Mouse (Mus musculus) heart, embryonic 14.5 days (tissue): ENCODE results near the gene Cd302. TPM values are rescaled to one million over a fixed set of nuclear protein-coding genes. Genes with fewer than 3 reads are reported as not detected.

Experiments used
- ATAC-seq: fragments of 200-750 bp; cut with Nextera tagmentation; 2 replicates; pipeline ENCODE4 v1.8.0; 2017; ENCODE audit warnings: low read depth, moderate TSS enrichment; ENCODE audit not compliant: insufficient number of reproducible peaks, insufficient read depth, low FRiP score
- H3K27ac ChIP-seq, 2 experiments: fragments of 200-500 bp in 1 of 2; fragments of 300-500 bp in 1 of 2; sonication (generic) in 1 of 2; replicated peaks in 1 of 2; 2 replicates each; pipeline ENCODE4 v1.5.1; 2012 to 2014; ENCODE audit warnings: low read depth in 2 of 2, low read length in 2 of 2, control low read depth in 1 of 2, mild to moderate bottlenecking in 1 of 2, mixed read lengths in 1 of 2; ENCODE audit not compliant: control insufficient read depth in 1 of 2, insufficient read depth in 1 of 2
- H3K27me3 ChIP-seq: fragments of 300-500 bp; sonication (generic); 2 replicates; pipeline ENCODE4 v1.6.1; 2014; ENCODE audit warnings: mild to moderate bottlenecking, low read length, control low read depth; ENCODE audit not compliant: control insufficient read depth, insufficient read depth
- H3K36me3 ChIP-seq: fragments of 300-500 bp; sonication (generic); 2 replicates; pipeline ENCODE4 v1.6.1; 2014; ENCODE audit warnings: mild to moderate bottlenecking, control low read depth, low read length, mixed read lengths; ENCODE audit not compliant: control insufficient read depth, insufficient read depth
- H3K4me1 ChIP-seq, 2 experiments: fragments of 200-500 bp in 1 of 2; fragments of 300-500 bp in 1 of 2; sonication (generic) in 1 of 2; 2 replicates each; pipeline ENCODE4 v1.6.1; 2012 to 2014; ENCODE audit warnings: low read length in 2 of 2, control low read depth in 1 of 2, mixed read lengths in 1 of 2; ENCODE audit not compliant: control insufficient read depth in 2 of 2, insufficient read depth in 2 of 2
- H3K4me2 ChIP-seq: fragments of 300-500 bp; sonication (generic); 2 replicates; pipeline ENCODE4 v1.6.1; 2014; ENCODE audit warnings: mild to moderate bottlenecking, low read length
- H3K4me3 ChIP-seq, 2 experiments: fragments of 200-500 bp in 1 of 2; fragments of 300-500 bp in 1 of 2; sonication (generic) in 1 of 2; 2 replicates each; pipeline ENCODE4 v1.5.1; 2012 to 2014; ENCODE audit warnings: low read length in 2 of 2, mild to moderate bottlenecking in 2 of 2, control low read depth in 1 of 2, low read depth in 1 of 2, moderate library complexity in 1 of 2; ENCODE audit not compliant: control insufficient read depth in 1 of 2, insufficient read depth in 1 of 2
- H3K9ac ChIP-seq: fragments of 300-500 bp; sonication (generic); 2 replicates; pipeline ENCODE4 v1.6.1; 2014; ENCODE audit warnings: mild to moderate bottlenecking, low read length
- H3K9me3 ChIP-seq: fragments of 300-500 bp; sonication (generic); 2 replicates; pipeline ENCODE4 v1.6.1; 2016; ENCODE audit warnings: low read length, control low read depth; ENCODE audit not compliant: control insufficient read depth
- WGBS: fragments of 180-500 bp; shearing (Covaris S2); extraction: QIAGEN DNeasy Blood & Tissue Kit; methylation state at CpG from one replicate; pipeline ENCODE4 v1.1.7; 2014; 5-methylcytosine and 5-hydroxymethylcytosine counted together
- polyA plus RNA-seq: library from polyadenylated mRNA; unstranded; fragments of >200 nt; fragmentation: Nextera tagmentation; extraction: Ambion mirVana; gene quantifications from 2 replicates; pipeline ENCODE4 v1.2.1, GENCODE M21; 2014

The Cd302 gene
- polyA plus RNA-seq, 1 experiment from 2014 or later, result 25.5 TPM

GRCm38 (mm10) chr2:60221236-60221635, 63.1 kb downstream of the Cd302 start:
- 36% methylated on average over 6 of the region's 6 CpGs for WGBS

GRCm38 (mm10) chr2:60217620-60218019, 66.7 kb downstream of the Cd302 start:
- WGBS, result 59% methylated on average over 6 of the region's 6 CpGs
- no peak overlapping the region for H3K9ac ChIP-seq
- ATAC-seq, result no peak
- H3K36me3 ChIP-seq, result peaks cover 33% of the 10 kb centered on the region
- no peak overlapping the region for H3K4me2 ChIP-seq
- H3K27me3 ChIP-seq, result no peaks in the 10 kb centered on the region
- no peak overlapping the region for H3K27ac ChIP-seq
- H3K9me3 ChIP-seq, result no peaks in the 10 kb centered on the region
- peaks cover 2 to 56% of the 10 kb centered on the region in 2 experiments for H3K4me1 ChIP-seq
- H3K4me3 ChIP-seq, result no peak overlapping the region

More at GRCm38 (mm10) chr2:60221236-60221635, 63.1 kb downstream of the Cd302 start:
- H3K4me1 ChIP-seq, result peaks cover 2 to 43% of the 10 kb centered on the region in 2 experiments
- peak overlapping the region in 1 of 2 experiments; percentile 3; a peak in 1 of 4 replicates for H3K27ac ChIP-seq
- no peak overlapping the region for H3K4me3 ChIP-seq
- peaks cover 8% of the 10 kb centered on the region; the same call in 1 of the 2 replicates for H3K36me3 ChIP-seq
- no peak overlapping the region for H3K9ac ChIP-seq
- no peaks in the 10 kb centered on the region for H3K27me3 ChIP-seq
- no peaks in the 10 kb centered on the region for H3K9me3 ChIP-seq
- H3K4me2 ChIP-seq, result peak overlapping the region; percentile 18; the same call in 1 of the 2 replicates
- ATAC-seq, result no peak

- Histone ChIP-seq H3K9me3 (no peaks in the 10 kb centered on the region), H3K27ac (no peak overlapping the region), H3K4me2 (no peak overlapping the region), H3K4me1 (peaks cover 5 to 64% of the 10 kb centered on the region in 2 experiments), H3K27me3 (no peaks in the 10 kb centered on the region), H3K4me3 (no peak overlapping the region), H3K36me3 (peaks cover 34% of the 10 kb centered on the region), H3K9ac (no peak overlapping the region)
- 75% methylated on average over 4 of the region's 4 CpGs for WGBS
- no peak for ATAC-seq
Observed at GRCm38 (mm10) chr2:60216547-60217153, 67.6 kb downstream of the Cd302 start.

DNA sequence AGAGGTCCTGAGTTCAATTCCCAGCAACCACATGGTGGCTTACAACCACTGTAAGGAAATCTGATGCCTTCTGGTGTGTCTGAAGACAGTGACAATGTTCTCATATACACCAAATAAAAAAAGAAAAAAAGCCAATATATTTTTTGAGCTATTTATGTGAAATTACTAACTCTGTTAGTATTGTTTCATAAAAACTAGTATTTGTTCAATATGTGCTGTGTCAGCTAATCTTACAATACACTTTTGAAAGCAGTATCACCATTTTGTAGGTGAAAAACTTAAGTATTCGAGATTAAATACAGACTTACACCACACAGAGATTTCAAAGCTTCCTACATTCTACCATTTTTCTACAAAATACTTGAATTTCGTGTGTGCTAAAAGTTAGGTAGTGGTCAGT, 69.6 kb downstream of the Cd302 start:
- Histone ChIP-seq H3K4me2 (no peak overlapping the region), H3K9ac (no peak overlapping the region), H3K36me3 (peaks cover 35% of the 10 kb centered on the region), H3K4me1 (peaks cover 5 to 61% of the 10 kb centered on the region in 2 experiments), H3K9me3 (no peaks in the 10 kb centered on the region), H3K27me3 (no peaks in the 10 kb centered on the region), H3K4me3 (no peak overlapping the region), H3K27ac (no peak overlapping the region)
- no peak for ATAC-seq
- 94% methylated on average over 2 of the region's 2 CpGs for WGBS

GRCm38 (mm10) chr2:60212488-60212887, 71.8 kb downstream of the Cd302 start:
- 0 out of 2 replicates have a peak overlapping the region, but pooled peaks have one; percentile 4 for H3K4me2 ChIP-seq
- H3K27ac ChIP-seq, result no peak overlapping the region
- no peak overlapping the region for H3K9ac ChIP-seq
- H3K4me1 ChIP-seq, result peaks cover 8 to 55% of the 10 kb centered on the region in 2 experiments
- ATAC-seq, result no peak
- H3K4me3 ChIP-seq, result no peak overlapping the region
- no peaks in the 10 kb centered on the region for H3K27me3 ChIP-seq
- H3K9me3 ChIP-seq, result no peaks in the 10 kb centered on the region
- H3K36me3 ChIP-seq, result peaks cover 35% of the 10 kb centered on the region

DNA sequence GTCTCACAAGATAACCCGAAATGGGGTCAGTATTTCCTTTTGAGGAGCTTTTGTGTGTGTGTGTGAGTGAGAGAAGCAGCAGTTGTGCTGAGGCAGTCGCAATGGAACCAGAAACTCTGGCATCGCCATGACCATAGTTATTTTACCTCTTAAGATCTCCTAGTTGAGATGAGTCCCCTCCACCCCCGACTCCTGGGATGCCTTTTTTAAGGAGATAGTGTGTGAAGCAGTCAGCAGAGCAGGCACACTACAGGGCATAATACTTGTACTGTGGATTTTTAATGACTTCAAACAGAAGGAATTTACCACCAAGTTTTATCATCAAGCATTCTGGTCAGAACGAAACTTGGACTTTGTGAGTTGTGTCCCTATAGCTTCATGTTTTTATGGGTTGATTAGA, 73.5 kb downstream of the Cd302 start:
- ATAC-seq, result no peak
- Histone ChIP-seq H3K4me1 (peaks cover 8 to 40% of the 10 kb centered on the region in 2 experiments), H3K36me3 (peaks cover 37% of the 10 kb centered on the region), H3K4me3 (peak overlapping the region; percentile 66 to 90), H3K27ac (peak overlapping the region; percentile 19 to 91; a peak in 2 of 4 replicates), H3K4me2 (peak overlapping the region; percentile 79), H3K9me3 (no peaks in the 10 kb centered on the region), H3K9ac (peak overlapping the region; percentile 96), H3K27me3 (no peaks in the 10 kb centered on the region)
- WGBS, result 3% methylated on average over 5 of the region's 5 CpGs

- peak within 1 kb of the TSS; percentile 79 to 91 for H3K27ac ChIP-seq
- H3K9me3 ChIP-seq, result no peaks in the 10 kb centered on the region
- peak within 1 kb of the TSS; percentile 66 to 90 for H3K4me3 ChIP-seq
- peak within 1 kb of the TSS; percentile 80 for H3K4me2 ChIP-seq
- H3K27me3 ChIP-seq, result no peaks in the 10 kb centered on the region
- peaks cover 8 to 32% of the 10 kb centered on the region in 2 experiments for H3K4me1 ChIP-seq
- H3K36me3 ChIP-seq, result peaks cover 39% of the 10 kb centered on the region
- WGBS, result under 1% methylated on average over 83 of the region's 109 CpGs
- ATAC-seq, result peak; percentile 85
- H3K9ac ChIP-seq, result peak within 1 kb of the TSS; percentile 96
Observed at GRCm38 (mm10) chr2:60209703-60210651, 74.3 kb downstream of the Cd302 start, which contains the start of the genes Baz2b and March7. Gene Baz2b (minus strand): TSS chr2:60209839. Gene March7 (plus strand): TSS chr2:60209887.
